Mouse (Mus musculus) kidney, postnatal 4 days (tissue): ENCODE measurements around the gene Nedd4.
A peak's percentile ranks its signal among the peaks of the same experiment; 100 is the strongest.
"Not testable (repeated sequence)": the region's sequence is repeated elsewhere in the genome, so short reads cannot be mapped to it uniquely, and the experiment has no call there.

Experiments used
- DNase-seq, 2 experiments: peaks; one replicate each; pipeline ENCODE4 v3.0.0; 2021; ENCODE audit warnings: mixed read lengths in 2 of 2

The Nedd4 gene

GRCm38 (mm10) chr9:72653533-72653932 lies 8.6 kb upstream of the Nedd4 start:
- DNase-seq, result no peak

GRCm38 (mm10) chr9:72654593-72655242 lies 7.4 kb upstream of the Nedd4 start:
- DNase-seq, result peak; percentile 79 to 86

- no peak for DNase-seq
Measured at GRCm38 (mm10) chr9:72655602-72656001, 6.5 kb upstream of the Nedd4 start.

GRCm38 (mm10) chr9:72656491-72656890 lies 5.7 kb upstream of the Nedd4 start:
- no peak for DNase-seq

- DNase-seq, result no peak
Measured at GRCm38 (mm10) chr9:72656940-72657339, 5.2 kb upstream of the Nedd4 start.

- DNase-seq, result no peak
Measured at GRCm38 (mm10) chr9:72657694-72658093, 4.5 kb upstream of the Nedd4 start.

GRCm38 (mm10) chr9:72660139-72660538 lies 2.0 kb upstream of the Nedd4 start:
- no peak for DNase-seq

- no peak for DNase-seq
Measured at GRCm38 (mm10) chr9:72660911-72661310, 1.2 kb upstream of the Nedd4 start.

GRCm38 (mm10) chr9:72661561-72661894 lies 618 bp upstream of the Nedd4 start:
- DNase-seq, result no peak

GRCm38 (mm10) chr9:72662691-72663533 lies 766 bp downstream of the Nedd4 start:
- DNase-seq, result peak; percentile 84 to 91

- no peak for DNase-seq
Measured at GRCm38 (mm10) chr9:72663534-72663918, 1.4 kb downstream of the Nedd4 start.

- DNase-seq, result peak; percentile 48 to 65
Measured at GRCm38 (mm10) chr9:72664409-72665351, 2.5 kb downstream of the Nedd4 start.

GRCm38 (mm10) chr9:72665517-72665916 lies 3.4 kb downstream of the Nedd4 start:
- DNase-seq, result no peak

GRCm38 (mm10) chr9:72666352-72667021 lies 4.3 kb downstream of the Nedd4 start:
- DNase-seq, result not testable (repeated sequence)

- no peak for DNase-seq
Measured at GRCm38 (mm10) chr9:72667126-72667525, 5.0 kb downstream of the Nedd4 start.

- peak; percentile 36 to 46 for DNase-seq
Measured at GRCm38 (mm10) chr9:72669383-72669782, 7.2 kb downstream of the Nedd4 start.

- DNase-seq, result peak; percentile 93 to 94
Measured at GRCm38 (mm10) chr9:72672361-72672760, 10.2 kb downstream of the Nedd4 start.

GRCm38 (mm10) chr9:72674957-72675744 lies 13.0 kb downstream of the Nedd4 start:
- no peak for DNase-seq

- DNase-seq, result no peak
Measured at GRCm38 (mm10) chr9:72675745-72676200, 13.6 kb downstream of the Nedd4 start.

GRCm38 (mm10) chr9:72677659-72678058 lies 15.5 kb downstream of the Nedd4 start:
- no peak for DNase-seq

GRCm38 (mm10) chr9:72678771-72679170 lies 16.6 kb downstream of the Nedd4 start:
- no peak for DNase-seq
